Mouse (Mus musculus): ENCODE measurements at regions not wholly inside any gene's neighbourhood (a gene's known extent, or its start where the extent isn't known, plus 50 kb on each side); places are given as distances from the start of the nearest gene placed in this dataset.

- TF ChIP-seq CTCF (IDR thresholded peaks at IDR 0.05; ENCODE audit: extremely low read depth, insufficient read depth, insufficient read length, insufficient replicate concordance) (no peak), POLR2A (IDR thresholded peaks at IDR 0.05; ENCODE audit: low read depth, low read length) (no peak)
Observed at GRCm38 (mm10) chr8:8142933-8143495, 518.0 kb downstream of the Efnb2 start.
